Mouse (Mus musculus) A20 (cell line): Measurements from ENCODE around the gene Slc25a40.

ENCODE experiments used
- DNase-seq: peaks from one replicate; pipeline ENCODE4 v3.0.0-alpha.2; 2011; ENCODE audit warnings: low read depth, low spot score

Slc25a40 gene

GRCm38 (mm10) chr5:8422157-8422931 is at the start of gene Slc25a40, which contains the start of gene Dbf4:
Slc25a40 (plus strand) TSS chr5:8422850.
Dbf4 (minus strand) TSS chr5:8422716.
- peak; percentile 94 for DNase-seq

DNA sequence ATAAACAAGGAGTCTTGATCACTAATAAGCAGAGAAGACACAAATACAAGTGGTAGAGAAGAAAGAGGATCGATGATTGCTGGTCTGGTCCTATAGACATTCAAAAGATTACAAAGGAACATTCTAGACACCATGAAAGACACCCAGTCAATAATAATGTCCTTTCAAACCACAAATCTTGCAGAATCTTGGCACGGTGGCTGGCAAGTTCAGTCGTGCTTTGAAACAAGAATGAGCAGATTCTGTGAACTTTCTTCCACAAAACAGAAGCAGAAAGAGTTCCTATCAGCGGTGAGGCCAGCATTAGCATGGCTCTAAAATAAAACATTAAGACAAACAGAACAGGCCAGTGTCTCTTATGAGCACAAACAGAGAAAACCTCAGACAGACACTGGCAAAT is 49.2 kb upstream of the Slc25a40 start:
- no peak for DNase-seq

DNA sequence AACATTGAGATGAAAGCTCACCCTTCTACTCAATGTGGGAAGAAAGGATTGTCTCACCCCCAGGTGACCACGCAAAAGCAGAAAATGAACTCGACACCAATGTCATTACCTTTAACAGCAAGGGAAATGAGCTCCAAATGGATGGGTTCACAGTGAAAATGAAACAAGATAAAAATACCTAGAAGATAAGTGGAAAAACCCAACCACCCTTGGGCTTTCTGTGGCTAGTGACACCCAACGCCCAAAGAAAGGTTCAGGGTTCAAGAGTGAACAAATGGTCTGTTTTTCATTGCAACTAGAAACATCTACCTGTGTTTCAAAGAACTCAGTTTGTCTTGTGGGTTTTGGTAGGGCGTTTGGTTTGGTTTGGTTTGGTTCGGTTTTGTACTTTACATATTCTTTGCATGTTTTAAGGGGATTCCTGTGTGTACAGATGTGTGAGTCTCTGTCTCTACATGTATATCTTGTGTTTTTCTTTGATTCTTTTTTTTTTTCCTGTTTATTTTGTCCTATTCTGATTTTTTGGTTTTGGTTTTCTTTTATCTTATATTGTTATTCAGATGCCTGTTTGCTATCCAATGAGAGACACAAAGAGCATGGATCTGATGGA is 48.2 kb upstream of the Slc25a40 start:
- no peak for DNase-seq

GRCm38 (mm10) chr5:8393891-8394583 is 28.6 kb upstream of the Slc25a40 start:
- no peak for DNase-seq

GRCm38 (mm10) chr5:8397587-8398249 is 24.9 kb upstream of the Slc25a40 start:
- no peak for DNase-seq

GRCm38 (mm10) chr5:8408746-8409145 is 13.9 kb upstream of the Slc25a40 start:
- no peak for DNase-seq

- DNase-seq = no peak
Observed at GRCm38 (mm10) chr5:8416683-8417413, 5.8 kb upstream of the Slc25a40 start.

DNA sequence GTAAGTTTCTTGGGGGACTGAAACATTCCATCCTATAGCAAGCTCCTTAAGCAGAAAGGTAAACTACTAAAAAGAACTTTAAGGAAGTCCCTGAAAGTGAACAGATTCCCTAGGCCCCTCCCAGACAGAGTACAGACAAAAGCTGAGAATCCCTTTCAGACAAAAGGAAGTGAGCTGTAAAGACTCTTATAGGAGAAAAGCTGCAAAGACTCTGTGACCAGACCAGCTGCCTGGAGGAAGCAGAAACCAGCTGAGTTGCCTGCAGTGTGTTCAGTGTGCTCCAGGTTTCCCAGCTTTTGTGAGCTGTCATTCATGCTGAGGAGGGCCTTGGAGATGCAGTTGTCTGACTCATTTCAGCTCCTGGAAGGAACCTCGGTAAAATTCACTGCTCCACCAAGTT is 5.2 kb upstream of the Slc25a40 start:
- DNase-seq = peak; percentile 39

DNA sequence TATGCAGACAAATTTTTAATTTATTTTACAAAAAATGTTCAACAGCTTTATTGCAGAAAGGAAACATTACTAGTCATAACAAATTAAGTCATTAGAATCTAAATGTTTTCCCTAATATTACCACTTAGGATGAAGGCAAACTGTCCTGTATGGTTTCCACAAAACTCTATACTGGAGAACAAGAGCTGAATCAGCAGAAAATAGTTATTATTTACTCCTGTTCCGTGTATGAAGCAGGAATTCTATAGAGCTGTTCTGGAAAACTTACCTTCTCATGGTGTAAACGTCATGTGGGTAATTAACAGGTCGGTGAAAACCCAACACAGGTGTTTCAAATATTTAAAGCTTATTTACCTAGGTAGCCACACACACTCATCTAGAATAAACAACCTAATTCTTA is 1.2 kb upstream of the Slc25a40 start:
- no peak for DNase-seq

DNA sequence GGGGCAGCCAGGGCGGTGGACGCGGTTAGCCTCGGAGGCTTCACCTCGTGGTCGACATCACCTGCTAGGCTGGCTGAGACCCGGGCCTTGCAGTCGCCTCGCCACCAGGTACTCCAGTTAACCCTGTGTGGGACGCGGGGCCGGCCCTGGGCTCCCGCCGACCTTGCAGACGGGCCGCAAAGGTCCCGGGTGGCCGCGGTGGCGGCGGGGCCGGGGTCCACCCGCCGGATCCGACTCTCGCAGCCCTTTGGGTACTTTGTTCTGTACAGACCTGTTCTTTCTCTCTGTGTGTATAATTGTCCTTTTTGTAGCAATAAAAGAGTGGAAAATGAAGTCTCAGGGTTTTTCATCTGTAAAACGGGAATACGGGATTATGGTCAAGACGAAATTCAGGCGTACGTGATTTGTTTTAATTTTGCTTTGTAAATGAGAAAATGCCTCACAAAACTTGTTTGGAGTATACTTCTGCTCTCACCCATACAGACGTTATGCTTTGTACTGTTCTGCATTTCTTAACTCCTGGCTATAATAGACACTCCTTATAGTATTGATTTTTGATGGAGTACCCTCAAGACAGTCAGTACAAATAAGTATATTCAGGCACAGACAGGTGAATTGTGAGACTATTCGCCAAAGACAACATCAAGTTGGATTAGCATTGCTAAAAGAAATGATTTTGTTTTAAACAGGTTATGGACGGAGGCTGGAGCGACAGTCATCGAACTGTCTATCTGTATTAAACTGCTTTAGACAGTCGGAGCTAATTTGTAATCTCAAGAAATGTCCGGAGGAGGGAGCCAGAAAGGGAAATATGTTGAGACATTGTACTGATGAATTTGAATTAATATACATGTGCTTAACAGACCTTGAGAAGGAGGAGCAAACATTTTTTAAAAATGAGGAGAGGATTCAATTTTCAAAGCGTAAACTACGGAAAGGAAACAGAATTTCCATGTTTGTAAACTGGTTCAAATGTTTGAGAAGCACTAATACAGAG is 580 bp downstream of the Slc25a40 start:
- DNase-seq = peak; percentile 80

GRCm38 (mm10) chr5:8424116-8424515 is 1.5 kb downstream of the Slc25a40 start:
- no peak for DNase-seq

- DNase-seq = no peak
Observed at GRCm38 (mm10) chr5:8425899-8426298, 3.2 kb downstream of the Slc25a40 start.

- no peak for DNase-seq
Observed at GRCm38 (mm10) chr5:8437481-8438156, 15.0 kb downstream of the Slc25a40 start.

GRCm38 (mm10) chr5:8439095-8439494 is 16.4 kb downstream of the Slc25a40 start:
- DNase-seq = no peak

GRCm38 (mm10) chr5:8455565-8455964 is 32.9 kb downstream of the Slc25a40 start:
- no peak for DNase-seq

GRCm38 (mm10) chr5:8456561-8456960 is 33.9 kb downstream of the Slc25a40 start:
- no peak for DNase-seq

DNA sequence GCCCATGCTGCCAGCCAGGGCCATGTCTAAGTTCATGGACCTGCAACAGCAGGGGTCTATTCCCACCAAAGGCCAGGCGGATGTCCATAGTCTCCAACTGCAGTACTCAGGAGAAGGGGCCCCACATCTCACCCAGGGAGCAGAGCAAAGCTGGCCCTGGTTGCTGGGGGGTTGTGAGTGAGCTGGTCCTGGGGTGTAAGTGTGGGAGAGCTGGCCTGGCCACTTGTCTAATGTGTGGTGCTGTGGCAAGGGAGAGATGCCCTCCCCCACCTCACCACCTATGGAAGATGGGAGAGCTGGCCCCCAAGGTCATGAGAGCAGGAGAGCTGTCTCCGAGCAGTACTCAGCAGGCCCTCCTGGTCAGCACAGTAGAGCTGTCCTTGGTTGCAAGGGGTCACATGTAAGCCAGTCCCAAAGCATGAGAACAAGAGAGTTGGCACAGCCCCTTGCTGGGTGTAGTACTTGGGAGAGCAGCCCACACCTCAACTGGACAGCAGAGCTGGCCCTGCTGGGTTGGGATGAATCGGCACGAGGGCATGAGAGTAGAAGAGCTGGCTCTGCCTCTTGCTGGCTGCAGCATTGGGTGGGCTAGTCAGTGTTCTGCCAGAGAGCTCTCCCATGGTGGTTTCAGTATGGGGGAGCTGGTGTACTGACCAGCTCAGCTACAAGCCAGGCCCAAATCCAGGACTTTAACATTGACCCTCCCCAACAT is 65.5 kb downstream of the Slc25a40 start:
- DNase-seq = no peak

DNA sequence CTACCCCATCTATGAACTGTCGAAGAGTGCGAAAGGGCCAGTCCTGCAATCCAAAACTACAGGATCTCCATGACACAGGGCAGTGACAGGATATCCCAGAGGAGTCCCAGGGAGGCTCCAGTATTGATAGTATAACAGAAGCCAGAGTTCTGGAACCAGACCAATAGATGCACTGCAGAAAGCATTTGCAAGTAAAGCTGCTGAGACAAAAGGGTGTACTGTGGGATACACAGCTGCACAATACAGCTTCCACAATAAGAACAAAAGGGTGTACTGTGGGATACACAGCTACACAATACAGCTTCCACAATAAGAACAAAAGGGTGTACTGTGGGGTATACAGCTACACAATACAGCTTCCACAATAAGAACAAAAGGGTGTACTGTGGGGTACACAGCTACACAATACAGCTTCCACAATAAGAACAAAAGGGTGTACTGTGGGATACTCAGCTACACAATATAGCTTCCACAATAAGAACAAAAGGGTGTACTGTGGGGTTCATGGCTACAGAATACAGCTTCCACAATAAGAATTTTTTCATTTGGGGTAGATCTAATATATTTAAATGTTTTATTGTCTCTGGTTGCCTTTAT is 66.1 kb downstream of the Slc25a40 start:
- no peak for DNase-seq
